Mouse (Mus musculus) spleen, postnatal 14 days (tissue): ENCODE measurements around the gene Mrpl53.
A peak's percentile ranks its signal among the peaks of the same experiment; 100 is the strongest.

Experiments used
- DNase-seq, 2 experiments: peaks; one replicate each; pipeline ENCODE4 v3.0.0; 2021 to 2022; ENCODE audit warnings: low spot score in 2 of 2

Gene Mrpl53

DNA sequence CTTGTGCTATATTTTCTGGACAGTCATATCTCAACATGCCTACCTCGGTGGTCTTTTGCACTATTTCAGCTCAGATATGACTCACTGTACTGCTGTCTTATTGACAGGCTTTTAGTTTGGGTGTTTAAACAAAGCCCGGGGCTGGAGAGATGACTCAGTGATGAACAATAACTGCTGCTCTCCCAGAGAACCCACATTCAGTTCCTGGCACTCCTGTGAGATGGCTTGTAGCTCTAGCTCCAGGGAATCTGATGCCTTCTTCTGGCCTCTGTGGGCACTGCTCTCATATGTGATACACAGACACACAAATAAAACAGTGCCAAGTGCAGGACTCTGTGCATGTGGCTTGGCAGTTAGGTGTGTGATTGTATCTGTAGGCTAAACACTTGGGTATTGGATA is 36.4 kb downstream of the Mrpl53 start:
- DNase-seq: no peak

DNA sequence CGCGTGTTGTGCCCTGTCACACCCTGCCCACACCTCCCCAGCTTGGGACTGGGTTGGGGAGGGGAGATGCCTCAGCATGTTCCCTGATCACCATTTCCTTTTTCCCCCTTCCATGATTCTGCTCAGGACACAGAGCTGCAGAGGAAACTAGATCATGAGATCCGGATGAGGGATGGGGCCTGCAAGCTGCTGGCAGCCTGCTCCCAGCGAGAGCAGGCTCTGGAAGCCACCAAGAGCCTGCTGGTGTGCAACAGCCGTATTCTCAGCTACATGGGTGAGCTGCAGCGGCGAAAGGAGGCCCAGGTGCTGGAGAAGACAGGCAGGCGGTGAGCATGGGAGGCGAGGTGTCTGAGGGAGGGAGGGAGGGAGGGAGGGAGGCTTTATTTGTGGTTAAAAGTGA is 37.0 kb downstream of the Mrpl53 start:
- no peak for DNase-seq

DNA sequence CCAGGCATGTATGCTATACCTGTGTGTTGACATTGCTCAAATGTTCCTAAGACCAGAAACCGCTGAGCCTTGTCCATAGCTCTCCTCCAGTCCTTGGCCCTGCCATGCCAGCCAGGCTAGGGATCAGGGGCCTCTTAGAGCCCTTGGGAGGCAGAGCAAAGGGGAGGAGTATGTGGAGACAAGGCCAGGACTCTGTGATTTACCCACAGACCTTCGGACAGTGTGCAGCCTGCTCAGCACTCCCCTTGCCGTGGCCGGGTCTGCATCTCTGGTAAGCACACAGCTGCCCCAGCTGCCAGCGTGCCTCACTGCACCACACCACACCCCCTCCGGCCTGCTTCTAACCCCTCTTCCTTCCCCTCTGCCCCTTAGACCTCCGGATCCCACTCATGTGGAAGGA is 38.4 kb downstream of the Mrpl53 start:
- DNase-seq: no peak

DNA sequence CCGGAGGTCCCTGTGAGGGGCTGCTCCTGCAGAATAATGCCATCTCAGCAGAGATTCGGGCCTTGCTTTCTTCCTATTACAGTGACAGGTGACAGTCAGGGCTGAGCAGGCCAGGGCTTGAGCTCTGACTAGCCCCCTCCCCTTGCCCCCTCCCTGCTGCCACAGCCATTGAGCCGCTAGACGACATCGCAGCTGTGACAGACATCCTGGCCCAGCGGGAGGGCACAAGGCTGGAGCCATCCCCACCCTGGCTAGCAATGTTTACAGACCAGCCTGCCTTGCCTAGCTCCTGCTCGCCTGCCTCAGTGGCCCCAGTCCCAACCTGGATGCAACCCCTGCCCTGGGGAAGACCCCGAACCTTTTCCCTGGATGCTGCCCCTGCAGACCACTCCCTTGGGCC is 42.9 kb downstream of the Mrpl53 start:
- no peak for DNase-seq

DNA sequence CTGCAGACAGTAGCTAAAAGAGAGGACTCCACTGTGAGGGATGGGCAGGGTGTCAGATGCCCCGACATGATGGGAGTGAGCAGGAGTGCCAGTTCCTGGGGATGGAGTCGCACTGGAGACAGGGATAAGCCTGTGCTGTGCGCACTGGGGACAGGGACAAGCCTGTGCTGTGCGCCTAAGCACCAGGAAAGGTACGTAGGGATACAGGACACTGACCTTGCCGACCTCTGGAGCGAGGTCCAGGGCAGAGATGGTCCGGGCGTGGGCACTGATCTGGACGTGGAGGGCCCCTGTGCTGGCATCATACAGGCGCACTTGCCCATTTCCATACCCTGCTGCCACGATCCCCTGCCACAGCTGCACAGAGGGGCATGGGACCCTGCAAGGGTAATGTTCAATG is 44.2 kb downstream of the Mrpl53 start:
- no peak for DNase-seq

DNA sequence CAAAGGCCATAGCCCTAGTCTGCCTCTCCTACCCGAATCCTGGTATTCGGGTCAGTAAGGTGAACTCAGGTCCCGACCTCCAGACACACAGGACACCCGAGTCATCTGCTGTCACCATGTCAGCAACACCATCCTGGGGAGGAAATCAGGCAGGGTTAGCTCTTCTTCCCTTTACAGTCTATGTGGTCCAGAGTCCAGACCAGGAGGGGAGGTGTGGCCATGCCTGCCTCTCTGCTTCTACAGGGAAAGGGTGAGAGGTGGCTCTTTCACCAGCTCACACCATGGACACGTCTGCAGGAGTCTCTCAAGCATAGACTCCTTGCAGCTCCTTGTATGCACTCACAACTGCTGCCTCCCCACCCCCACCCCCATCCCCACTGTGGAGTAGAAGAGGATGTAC is 44.6 kb downstream of the Mrpl53 start:
- DNase-seq: no peak

DNA sequence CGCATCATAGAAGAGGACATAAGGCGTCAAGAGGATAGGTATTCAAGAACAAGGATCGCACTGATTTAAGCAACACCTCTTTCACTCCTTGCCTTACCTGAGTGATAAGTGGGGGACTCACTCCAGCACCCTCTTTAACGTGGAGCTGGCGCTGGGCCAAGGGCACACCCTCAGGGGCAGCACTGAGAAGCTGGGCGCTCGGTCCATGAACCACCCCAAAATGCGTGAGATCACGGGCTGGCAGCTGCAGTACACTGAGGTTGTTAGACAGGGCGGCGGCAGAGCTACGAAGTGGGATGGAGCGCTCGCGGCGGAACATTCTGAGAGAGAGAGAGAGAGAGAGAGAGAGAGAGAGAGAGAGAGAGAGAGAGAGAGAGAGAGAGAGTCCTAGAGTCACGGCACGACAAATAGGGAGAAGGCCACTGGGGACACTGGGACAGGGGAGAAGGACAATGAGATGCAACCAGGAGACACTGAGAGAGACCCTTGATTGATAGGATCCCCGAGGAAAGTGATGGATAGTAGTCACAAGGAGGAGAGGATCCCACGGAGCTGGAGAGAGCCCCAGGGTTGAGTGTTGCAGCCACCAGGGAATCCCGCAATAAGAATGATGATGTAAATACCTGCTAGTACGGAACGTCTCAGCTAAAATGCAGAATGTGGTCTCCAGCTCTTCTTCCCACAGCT is 46.9 kb downstream of the Mrpl53 start:
- DNase-seq: no peak

DNA sequence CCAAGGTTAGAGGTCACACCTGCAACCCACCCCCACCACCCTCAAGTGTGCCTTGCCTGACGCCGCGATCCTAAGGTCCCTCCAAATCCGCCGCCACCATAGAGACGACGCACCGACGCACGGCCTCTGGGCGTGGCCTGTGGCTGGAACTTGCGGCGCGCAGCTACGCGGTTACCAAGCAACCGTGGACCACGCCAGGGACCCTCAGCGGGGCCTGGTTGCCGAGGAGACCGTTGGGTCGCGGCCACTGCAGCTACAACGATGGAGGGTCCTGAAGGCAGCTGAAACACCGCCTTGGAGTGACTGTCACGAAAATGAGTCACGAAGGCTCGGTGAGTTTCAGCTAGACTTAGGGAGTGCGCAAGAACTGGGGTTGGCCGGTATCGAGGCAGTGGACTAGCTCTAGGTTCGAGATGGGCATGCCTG is 47.4 kb downstream of the Mrpl53 start, which contains the start of the genes Wdr54 and 1700003E16Rik:
Gene Wdr54, minus strand, starts transcription at position 139 of the 426 bp plus-strand sequence.
Gene 1700003E16Rik, plus strand, starts transcription at position 146 of the 426 bp plus-strand sequence.
- DNase-seq: peak in 1 of 2 experiments; percentile 23

DNA sequence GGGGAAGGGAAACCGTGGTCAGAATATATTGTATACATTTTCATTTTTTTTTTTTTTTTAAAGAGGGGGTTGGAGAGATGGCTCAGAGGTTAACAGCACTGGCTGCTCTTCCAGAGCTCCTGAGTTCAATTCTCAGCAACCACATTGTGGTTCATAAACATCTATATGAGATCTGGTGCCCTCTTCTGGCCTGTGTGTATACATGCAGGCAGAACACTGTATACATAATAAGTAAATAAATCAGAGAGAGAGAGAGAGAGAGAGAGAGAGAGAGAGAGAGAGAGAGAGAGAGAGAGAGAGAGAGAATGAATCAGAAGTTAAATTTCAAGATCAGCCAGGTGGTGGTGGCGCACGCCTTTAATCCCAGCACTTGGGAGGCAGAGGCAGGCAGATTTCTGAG is 50.6 kb downstream of the Mrpl53 start:
- DNase-seq: peak in 1 of 2 experiments; percentile 32
